Mouse (Mus musculus) forelimb bud, embryonic 11.5 days (tissue): ENCODE results near the gene Mlxipl.

Source experiments
- DNase-seq: peaks from one replicate; pipeline ENCODE4 v3.0.0-alpha.2; 2012; ENCODE audit warnings: low read depth, low spot score

The Mlxipl gene

GRCm38 (mm10) chr5:135185016-135185415 lies 95.3 kb downstream of the Mlxipl start:
- no peak for DNase-seq

- no peak for DNase-seq
Measured at GRCm38 (mm10) chr5:135185596-135185995, 95.9 kb downstream of the Mlxipl start.

- peak; percentile 35 for DNase-seq
Measured at GRCm38 (mm10) chr5:135186231-135186620, 96.5 kb downstream of the Mlxipl start.

GRCm38 (mm10) chr5:135186621-135187348 lies 97.1 kb downstream of the Mlxipl start, which contains the start of gene Baz1b:
Gene Baz1b, plus strand, starts transcription at chr5:135187264.
- peak; percentile 96 for DNase-seq

- no peak for DNase-seq
Measured at GRCm38 (mm10) chr5:135187349-135188213, 97.9 kb downstream of the Mlxipl start.
